Mouse (Mus musculus): ENCODE measurements around the gene Ppp1r14b.

- TF ChIP-seq GATA1 (IDR thresholded peaks at IDR 0.05; ENCODE audit: borderline replicate concordance, low read length) (no peak), FLI1 (IDR thresholded peaks at IDR 0.05; ENCODE audit: low read length) (no peak)
These were observed 17.5 kb downstream of the Ppp1r14b start, which contains the start of gene Dnajc4 for GRCm38 (mm10) chr19:6992011-6992858.

All from megakaryocyte, embryonic 14.5 days (primary cell).